Mouse (Mus musculus) adrenal gland, postnatal 10 days (tissue): ENCODE results near the gene Syt14. TPM values are rescaled to one million over a fixed set of nuclear protein-coding genes. Genes with fewer than 3 reads are reported as not detected.

ENCODE experiments used
- DNase-seq: peaks from one replicate; pipeline ENCODE4 v3.0.0; 2021; ENCODE audit warnings: mixed read lengths
- total RNA-seq, 2 experiments: library from RNA; stranded (reverse); gene quantifications; 2 replicates each; pipeline ENCODE4 v1.2.3; 2021

Gene Syt14
- total RNA-seq, 2 experiments from 2014 or later = 4.6 to 5.7 TPM

GRCm38 (mm10) chr1:192987203-192987602 lies 48.4 kb downstream of the Syt14 start:
- DNase-seq = no peak

- no peak for DNase-seq
Observed at GRCm38 (mm10) chr1:192986481-192986880, 49.1 kb downstream of the Syt14 start.

GRCm38 (mm10) chr1:192984333-192984732 lies 51.2 kb downstream of the Syt14 start:
- no peak for DNase-seq

GRCm38 (mm10) chr1:192981658-192982057 lies 53.9 kb downstream of the Syt14 start:
- DNase-seq = no peak

- no peak for DNase-seq
Observed at GRCm38 (mm10) chr1:192981120-192981519, 54.5 kb downstream of the Syt14 start.

GRCm38 (mm10) chr1:192962323-192962722 lies 73.3 kb downstream of the Syt14 start:
- no peak for DNase-seq

GRCm38 (mm10) chr1:192947839-192948173 lies 87.8 kb downstream of the Syt14 start:
- no peak for DNase-seq

GRCm38 (mm10) chr1:192947170-192947838 lies 88.3 kb downstream of the Syt14 start:
- no peak for DNase-seq

GRCm38 (mm10) chr1:192939033-192939432 lies 96.5 kb downstream of the Syt14 start:
- DNase-seq = no peak

GRCm38 (mm10) chr1:192937956-192938355 lies 97.6 kb downstream of the Syt14 start:
- DNase-seq = no peak

GRCm38 (mm10) chr1:192931797-192932196 lies 103.8 kb downstream of the Syt14 start:
- no peak for DNase-seq

GRCm38 (mm10) chr1:192912101-192912728 lies 123.4 kb downstream of the Syt14 start:
- peak; percentile 34 for DNase-seq

GRCm38 (mm10) chr1:192901516-192901915 lies 134.1 kb downstream of the Syt14 start:
- DNase-seq = no peak

- DNase-seq = no peak
Observed at GRCm38 (mm10) chr1:192900913-192901312, 134.7 kb downstream of the Syt14 start.

GRCm38 (mm10) chr1:192898742-192899141 lies 136.8 kb downstream of the Syt14 start:
- no peak for DNase-seq

GRCm38 (mm10) chr1:192897218-192897617 lies 138.4 kb downstream of the Syt14 start:
- peak; percentile 34 for DNase-seq

GRCm38 (mm10) chr1:192896076-192896475 lies 139.5 kb downstream of the Syt14 start:
- DNase-seq = peak; percentile 60

- DNase-seq = peak; percentile 26
Observed at GRCm38 (mm10) chr1:192890716-192891115, 144.9 kb downstream of the Syt14 start.

- DNase-seq = no peak
Observed at GRCm38 (mm10) chr1:192882617-192883295, 152.8 kb downstream of the Syt14 start.

- no peak for DNase-seq
Observed at GRCm38 (mm10) chr1:192880130-192880529, 155.4 kb downstream of the Syt14 start.

GRCm38 (mm10) chr1:192879086-192879580 lies 156.4 kb downstream of the Syt14 start:
- DNase-seq = peak; percentile 27

- DNase-seq = peak; percentile 58
Observed at GRCm38 (mm10) chr1:192872841-192873240, 162.7 kb downstream of the Syt14 start.

GRCm38 (mm10) chr1:192869761-192870160 lies 165.8 kb downstream of the Syt14 start:
- DNase-seq = no peak
